Mouse (Mus musculus) stomach, embryonic 14.5 days (tissue): ENCODE measurements around the gene Clpx. TPM values are rescaled to one million over a fixed set of nuclear protein-coding genes. Genes with fewer than 3 reads are reported as not detected.
"Not testable (repeated sequence)": the region's sequence is repeated elsewhere in the genome, so short reads cannot be mapped to it uniquely, and the experiment has no call there.

Source experiments
- ATAC-seq: fragments of 200-750 bp; cut with Nextera tagmentation; 2 replicates; pipeline ENCODE4 v1.8.0; 2017; ENCODE audit warnings: low read depth, moderate TSS enrichment; ENCODE audit not compliant: insufficient number of reproducible peaks, insufficient read depth, low FRiP score
- H3K27ac ChIP-seq: fragments of 300-500 bp; sonication (generic); 2 replicates; pipeline ENCODE4 v1.5.1; 2014; ENCODE audit warnings: mild to moderate bottlenecking, low read length, moderate library complexity, mixed read lengths
- H3K27me3 ChIP-seq: fragments of 300-500 bp; sonication (generic); 2 replicates; pipeline ENCODE4 v1.6.1; 2014; ENCODE audit warnings: low read length, control low read depth, mixed read lengths; ENCODE audit not compliant: control insufficient read depth, insufficient read depth
- H3K36me3 ChIP-seq: fragments of 300-500 bp; sonication (generic); 2 replicates; pipeline ENCODE4 v1.6.1; 2014; ENCODE audit warnings: mild to moderate bottlenecking, control low read depth, low read length, moderate library complexity, mixed read lengths; ENCODE audit not compliant: control insufficient read depth, insufficient read depth
- H3K4me1 ChIP-seq: fragments of 300-500 bp; sonication (generic); 2 replicates; pipeline ENCODE4 v1.6.1; 2014; ENCODE audit warnings: low read length, control low read depth, mixed read lengths; ENCODE audit not compliant: control insufficient read depth, insufficient read depth
- H3K4me2 ChIP-seq: fragments of 300-500 bp; sonication (generic); replicated peaks from 2 replicates; pipeline ENCODE4 v1.6.1; 2014; ENCODE audit warnings: low read depth, low read length, control low read depth
- H3K4me3 ChIP-seq: fragments of 300-500 bp; sonication (generic); 2 replicates; pipeline ENCODE4 v1.5.1; 2014; ENCODE audit warnings: low read depth, low read length, control low read depth
- H3K9ac ChIP-seq: fragments of 300-500 bp; sonication (generic); replicated peaks from 2 replicates; pipeline ENCODE4 v1.6.1; 2014; ENCODE audit warnings: low read depth, mild to moderate bottlenecking, control low read depth, low read length, moderate library complexity, mixed read lengths
- H3K9me3 ChIP-seq: fragments of 300-500 bp; sonication (generic); 2 replicates; pipeline ENCODE4 v1.6.1; 2016; ENCODE audit warnings: low read depth, low read length, control low read depth; ENCODE audit not compliant: control insufficient read depth
- WGBS: fragments of 180-500 bp; shearing (Covaris S2); extraction: QIAGEN DNeasy Blood & Tissue Kit; methylation state at CpG from one replicate; pipeline ENCODE4 v1.1.7; 2014; 5-methylcytosine and 5-hydroxymethylcytosine counted together
- polyA plus RNA-seq: library from polyadenylated mRNA; unstranded; fragments of >200 nt; fragmentation: Nextera tagmentation; extraction: Ambion mirVana; gene quantifications from 2 replicates; pipeline ENCODE4 v1.2.1, GENCODE M21; 2014

Clpx gene
- polyA plus RNA-seq, 1 experiment from 2014 or later: 56.7 TPM

DNA sequence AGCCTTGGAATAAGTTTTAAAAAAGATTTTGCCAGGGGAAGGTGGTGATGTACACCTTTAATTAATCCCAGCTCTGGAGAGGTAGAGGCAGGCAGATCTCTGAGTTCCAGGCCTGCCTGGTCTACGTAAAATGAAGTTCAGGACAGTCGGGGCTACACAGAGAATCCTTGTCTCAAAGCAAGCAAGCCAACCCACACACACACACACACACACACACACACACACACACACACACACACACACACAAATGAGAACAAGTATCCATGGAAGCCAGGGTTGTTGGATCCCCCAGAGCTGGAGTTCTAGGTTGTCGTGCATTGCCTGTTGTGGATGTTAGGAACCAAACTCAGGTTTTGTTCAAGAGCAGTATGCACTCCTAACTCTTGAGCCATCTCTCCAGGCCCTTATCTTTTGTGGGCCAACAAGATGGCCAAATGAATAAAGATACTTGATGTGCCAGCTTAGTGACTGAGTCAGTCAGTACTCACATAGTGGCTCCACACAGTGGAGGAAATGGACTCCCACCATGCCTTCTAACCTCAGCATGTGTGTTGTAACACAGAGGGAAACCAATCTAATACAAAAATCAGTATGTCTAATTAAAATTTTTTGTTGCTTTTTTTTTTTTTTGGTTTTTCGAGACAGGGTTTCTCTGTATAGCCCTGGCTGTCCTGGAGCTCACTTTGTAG is 18.8 kb downstream of the Clpx start:
- no peak overlapping the region for H3K4me2 ChIP-seq
- no peak overlapping the region for H3K27ac ChIP-seq
- no peak overlapping the region for H3K4me3 ChIP-seq
- 93% methylated on average over 4 of the region's 4 CpGs for WGBS
- no peaks in the 10 kb centered on the region for H3K4me1 ChIP-seq
- H3K27me3 ChIP-seq: no peaks in the 10 kb centered on the region
- no peak for ATAC-seq
- no peak overlapping the region for H3K9ac ChIP-seq
- peaks cover 45% of the 10 kb centered on the region for H3K36me3 ChIP-seq
- no peaks in the 10 kb centered on the region for H3K9me3 ChIP-seq

DNA sequence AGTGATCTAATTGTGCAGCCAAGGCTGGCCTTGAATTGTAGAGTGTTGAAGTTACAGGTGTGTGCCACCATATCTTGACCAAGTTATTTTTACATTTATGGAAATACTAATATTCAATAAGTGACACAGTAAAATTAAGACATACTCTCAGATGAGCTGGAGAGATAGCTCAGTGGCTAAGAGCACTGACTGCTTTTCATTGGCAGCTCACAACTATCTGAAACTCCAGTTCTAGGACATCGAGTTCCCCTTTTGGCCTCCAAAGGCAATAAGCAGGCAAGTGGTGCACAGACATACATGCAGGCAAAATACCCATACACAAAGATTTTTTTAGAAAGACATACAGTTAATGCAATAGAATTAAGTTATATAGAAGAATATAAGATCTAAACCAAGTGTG is 19.8 kb downstream of the Clpx start:
- no peak overlapping the region for H3K4me3 ChIP-seq
- H3K27me3 ChIP-seq: no peaks in the 10 kb centered on the region
- no peaks in the 10 kb centered on the region for H3K9me3 ChIP-seq
- peaks cover 46% of the 10 kb centered on the region for H3K36me3 ChIP-seq
- no peak overlapping the region for H3K4me2 ChIP-seq
- ATAC-seq: no peak
- no peak overlapping the region for H3K9ac ChIP-seq
- WGBS: 94% methylated on average over 1 of the region's 1 CpGs
- H3K27ac ChIP-seq: no peak overlapping the region
- no peaks in the 10 kb centered on the region for H3K4me1 ChIP-seq

- H3K4me2 ChIP-seq: no peak overlapping the region
- H3K36me3 ChIP-seq: peaks cover 56% of the 10 kb centered on the region
- no peaks in the 10 kb centered on the region for H3K27me3 ChIP-seq
- no peak for ATAC-seq
- H3K4me3 ChIP-seq: no peak overlapping the region
- no peak overlapping the region for H3K9ac ChIP-seq
- no peaks in the 10 kb centered on the region for H3K4me1 ChIP-seq
- H3K9me3 ChIP-seq: no peaks in the 10 kb centered on the region
- WGBS: 77% methylated on average over 11 of the region's 11 CpGs
- no peak overlapping the region for H3K27ac ChIP-seq
Measured at GRCm38 (mm10) chr9:65322255-65322900, 28.3 kb downstream of the Clpx start.

DNA sequence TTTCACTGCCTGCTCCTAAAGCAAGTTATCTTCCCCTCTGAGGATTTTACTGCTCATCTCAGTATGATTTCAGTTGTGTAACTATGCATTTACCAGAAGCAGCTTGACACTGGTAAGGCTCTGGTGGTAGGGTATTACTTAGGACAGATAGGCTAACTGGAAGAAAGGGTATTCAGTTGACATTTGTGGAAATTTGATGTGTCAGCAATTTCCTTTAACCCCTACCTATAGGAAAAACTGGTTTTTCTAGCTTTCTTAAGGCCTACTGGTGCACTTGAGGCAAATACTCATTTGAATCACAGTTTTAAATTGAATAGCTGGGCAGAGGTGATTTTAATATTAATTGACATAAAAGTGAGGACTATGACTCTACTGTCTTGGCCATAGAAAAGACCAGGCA is 31.9 kb downstream of the Clpx start:
- Histone ChIP-seq H3K9me3 (no peaks in the 10 kb centered on the region), H3K4me1 (no peaks in the 10 kb centered on the region), H3K9ac (no peak overlapping the region), H3K27me3 (no peaks in the 10 kb centered on the region), H3K4me3 (no peak overlapping the region), H3K4me2 (no peak overlapping the region), H3K27ac (no peak overlapping the region), H3K36me3 (peaks cover 48% of the 10 kb centered on the region)
- no peak for ATAC-seq

GRCm38 (mm10) chr9:65327371-65327770 is 33.3 kb downstream of the Clpx start:
- Histone ChIP-seq H3K4me3 (no peak overlapping the region), H3K9ac (no peak overlapping the region), H3K4me2 (no peak overlapping the region), H3K36me3 (peaks cover 48% of the 10 kb centered on the region), H3K27me3 (no peaks in the 10 kb centered on the region), H3K9me3 (no peaks in the 10 kb centered on the region), H3K27ac (no peak overlapping the region), H3K4me1 (no peaks in the 10 kb centered on the region)
- ATAC-seq: no peak
- WGBS: 93% methylated on average over 2 of the region's 2 CpGs

GRCm38 (mm10) chr9:65333958-65334357 is 39.9 kb downstream of the Clpx start:
- H3K27me3 ChIP-seq: no peaks in the 10 kb centered on the region
- 83% methylated on average over 5 of the region's 5 CpGs for WGBS
- peaks cover 14% of the 10 kb centered on the region for H3K36me3 ChIP-seq
- no peak overlapping the region for H3K27ac ChIP-seq
- H3K4me3 ChIP-seq: no peak overlapping the region
- H3K9me3 ChIP-seq: no peaks in the 10 kb centered on the region
- H3K4me1 ChIP-seq: no peaks in the 10 kb centered on the region
- no peak for ATAC-seq
- no peak overlapping the region for H3K4me2 ChIP-seq
- no peak overlapping the region for H3K9ac ChIP-seq

DNA sequence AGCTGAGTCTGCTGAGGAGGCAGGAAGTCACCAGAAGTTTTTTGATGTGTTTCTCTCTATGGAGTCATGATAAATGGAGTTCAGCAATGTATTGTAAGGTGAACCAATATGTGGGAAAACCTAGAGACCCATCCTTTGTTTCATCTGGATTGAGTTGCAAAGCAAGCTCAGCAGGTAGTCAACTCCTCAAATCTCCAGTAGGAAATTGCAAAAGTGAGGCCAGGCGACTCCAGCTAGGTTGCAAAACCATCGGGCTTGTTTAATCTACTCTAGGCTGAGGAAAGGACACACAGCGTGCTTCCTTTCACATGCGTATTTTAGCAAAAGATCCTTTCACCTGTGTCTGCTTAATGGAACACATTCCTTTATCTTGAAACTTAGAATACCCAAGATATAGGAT is 45.1 kb downstream of the Clpx start:
- Histone ChIP-seq H3K9me3 (no peaks in the 10 kb centered on the region), H3K9ac (no peak overlapping the region), H3K27ac (no peak overlapping the region), H3K27me3 (no peaks in the 10 kb centered on the region), H3K4me3 (no peak overlapping the region), H3K4me2 (no peak overlapping the region), H3K4me1 (no peaks in the 10 kb centered on the region), H3K36me3 (no peaks in the 10 kb centered on the region)
- no peak for ATAC-seq
- 85% methylated on average over 4 of the region's 4 CpGs for WGBS

GRCm38 (mm10) chr9:65340414-65340813 is 46.4 kb downstream of the Clpx start:
- H3K27ac ChIP-seq: no peak overlapping the region
- no peaks in the 10 kb centered on the region for H3K4me1 ChIP-seq
- 90% methylated on average over 2 of the region's 2 CpGs for WGBS
- no peak overlapping the region for H3K4me2 ChIP-seq
- no peak for ATAC-seq
- peaks cover 5% of the 10 kb centered on the region; the same call in 1 of the 2 replicates for H3K9me3 ChIP-seq
- no peaks in the 10 kb centered on the region for H3K36me3 ChIP-seq
- no peak overlapping the region for H3K4me3 ChIP-seq
- H3K9ac ChIP-seq: no peak overlapping the region
- H3K27me3 ChIP-seq: no peaks in the 10 kb centered on the region

DNA sequence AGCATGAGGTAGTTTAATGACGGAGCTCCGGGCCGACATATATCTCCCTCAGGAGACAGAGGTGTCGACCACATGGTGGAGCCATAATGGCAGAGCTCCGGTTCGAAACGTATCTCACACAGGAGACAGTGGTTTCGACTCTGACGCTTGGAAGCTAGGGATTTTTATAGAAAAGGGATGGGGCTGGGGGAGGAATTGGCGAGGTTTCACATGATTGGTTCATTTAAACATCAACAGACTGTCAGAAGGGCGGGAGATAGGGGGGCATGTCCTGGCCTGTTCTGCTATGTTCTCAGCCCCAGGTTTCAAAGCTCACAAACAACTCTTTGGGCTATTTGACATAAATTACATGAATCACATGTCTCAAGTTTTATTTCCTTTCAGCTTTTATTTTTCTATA is 51.4 kb downstream of the Clpx start:
- H3K27me3 ChIP-seq, H3K36me3 ChIP-seq, H3K9me3 ChIP-seq, ATAC-seq: not testable (repeated sequence)
- Histone ChIP-seq H3K27ac (peak overlapping the region; percentile 97), H3K4me3 (peak overlapping the region; percentile 99), H3K9ac (peak overlapping the region; percentile 95; the same call in 1 of the 2 replicates), H3K4me2 (peak overlapping the region; percentile 72), H3K4me1 (peaks cover 10% of the 10 kb centered on the region)
- 67% methylated on average over 11 of the region's 11 CpGs for WGBS
